Mouse (Mus musculus): Measurements from ENCODE around the gene Il12a. TPM values are rescaled to one million over a fixed set of nuclear protein-coding genes. Genes with fewer than 3 reads are reported as not detected.

Gene Il12a
- total and polyA plus RNA-seq, 2 experiments, result not detected

GRCm38 (mm10) chr3:68695321-68695720 is 4.9 kb downstream of the Il12a start:
- Histone ChIP-seq H3K79me2 (ENCODE audit: control insufficient read depth, insufficient read depth, low read length) (no peaks in the 10 kb centered on the region), H3K4me3 (ENCODE audit: insufficient read depth, low read depth, low read length) (no peak overlapping the region), H3K9ac (ENCODE audit: low read depth, low read length) (no peak overlapping the region), H3K27me3 (ENCODE audit: control insufficient read depth, insufficient read depth, low read length) (no peaks in the 10 kb centered on the region), H3K27ac (replicated peaks; ENCODE audit: insufficient read depth, low read depth, low read length) (no peak overlapping the region), H3K36me3 (ENCODE audit: control insufficient read depth, insufficient read depth, low read length) (no peaks in the 10 kb centered on the region), H3K4me1 (ENCODE audit: control insufficient read depth, insufficient read depth, low read length) (no peaks in the 10 kb centered on the region)
- TF ChIP-seq CTCF (IDR thresholded peaks at IDR 0.05; ENCODE audit: low read depth, low read length) (no peak), POLR2A (IDR thresholded peaks at IDR 0.05; ENCODE audit: extremely low read depth, insufficient read depth, low read length) (no peak)
- WGBS, result 97% methylated on average over 5 of the region's 5 CpGs
- DNase-seq (ENCODE audit: extremely low read depth, low read depth, low spot score), result no peak

DNA sequence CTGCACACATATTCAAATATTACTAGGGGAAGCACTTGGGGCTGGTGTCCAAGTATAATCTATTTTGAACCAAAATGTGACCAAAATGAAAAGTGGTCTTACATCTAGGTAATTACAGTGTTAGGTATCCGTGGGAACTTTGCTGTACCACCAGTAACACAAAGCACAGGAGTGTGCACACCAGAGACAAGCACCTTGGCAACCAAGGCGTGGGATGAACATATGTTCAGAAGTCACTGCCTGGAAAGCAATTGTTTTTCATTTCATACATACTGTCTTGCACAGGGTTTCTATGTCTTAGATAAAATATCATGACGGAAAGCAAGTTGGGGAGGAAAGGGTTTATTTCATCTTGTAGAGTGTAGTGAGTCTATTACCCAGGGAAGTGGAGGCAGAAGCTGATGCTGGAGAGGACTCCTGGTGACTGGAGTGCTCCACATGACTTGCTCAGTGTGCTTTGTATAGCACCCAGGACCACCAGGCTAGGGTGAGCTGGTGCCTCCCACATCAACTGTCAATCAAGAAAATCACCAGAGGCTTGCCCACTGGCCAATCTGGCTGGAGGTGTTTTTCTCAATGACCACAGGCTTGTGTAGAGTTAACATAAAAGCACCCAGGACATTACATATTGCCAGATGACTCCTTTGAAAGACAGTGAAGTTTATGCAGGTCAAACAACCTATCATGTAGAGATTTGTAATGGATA is 6.2 kb downstream of the Il12a start:
- no peaks in the 10 kb centered on the region for H3K4me1 ChIP-seq (ENCODE audit: control insufficient read depth, insufficient read depth, low read length)
- no peaks in the 10 kb centered on the region for H3K36me3 ChIP-seq (ENCODE audit: control insufficient read depth, insufficient read depth, low read length)
- TF ChIP-seq POLR2A (IDR thresholded peaks at IDR 0.05; ENCODE audit: extremely low read depth, insufficient read depth, low read length), result no peak
- TF ChIP-seq CTCF (IDR thresholded peaks at IDR 0.05; ENCODE audit: low read depth, low read length), result no peak
- WGBS, result 90% methylated on average over 3 of the region's 3 CpGs
- H3K27ac ChIP-seq (replicated peaks; ENCODE audit: insufficient read depth, low read depth, low read length), result no peak overlapping the region
- H3K27me3 ChIP-seq (ENCODE audit: control insufficient read depth, insufficient read depth, low read length), result no peaks in the 10 kb centered on the region
- no peaks in the 10 kb centered on the region for H3K79me2 ChIP-seq (ENCODE audit: control insufficient read depth, insufficient read depth, low read length)
- no peak overlapping the region for H3K4me3 ChIP-seq (ENCODE audit: insufficient read depth, low read depth, low read length)
- H3K9ac ChIP-seq (ENCODE audit: low read depth, low read length), result no peak overlapping the region
- no peak for DNase-seq (ENCODE audit: extremely low read depth, low read depth, low spot score)

DNA sequence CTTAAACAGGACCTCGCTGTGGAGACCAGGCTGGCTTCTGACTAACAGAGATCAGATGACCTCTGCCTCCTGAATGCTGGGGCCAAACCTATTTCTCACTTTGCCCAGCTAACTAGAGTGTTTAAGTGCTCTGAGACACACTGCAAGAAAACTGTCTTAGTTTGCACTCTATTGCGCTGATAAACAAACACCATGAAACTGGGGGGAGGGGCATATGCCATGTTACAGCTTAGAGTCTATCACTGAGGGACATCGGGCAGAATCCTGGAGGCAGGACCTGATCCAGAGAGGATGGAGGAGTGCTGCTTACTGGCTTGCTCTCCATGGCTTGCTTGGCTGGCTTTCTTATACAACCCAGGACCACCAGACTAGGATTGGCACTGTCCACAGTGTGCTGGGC is 8.2 kb downstream of the Il12a start:
- WGBS, result 88% methylated on average over 3 of the region's 3 CpGs
- H3K79me2 ChIP-seq (ENCODE audit: control insufficient read depth, insufficient read depth, low read length), result no peaks in the 10 kb centered on the region
- no peaks in the 10 kb centered on the region for H3K4me1 ChIP-seq (ENCODE audit: control insufficient read depth, insufficient read depth, low read length)
- no peak for DNase-seq (ENCODE audit: extremely low read depth, low read depth, low spot score)
- no peak overlapping the region for H3K27ac ChIP-seq (replicated peaks; ENCODE audit: insufficient read depth, low read depth, low read length)
- no peak overlapping the region for H3K9ac ChIP-seq (ENCODE audit: low read depth, low read length)
- no peak overlapping the region for H3K4me3 ChIP-seq (ENCODE audit: insufficient read depth, low read depth, low read length)
- TF ChIP-seq CTCF (IDR thresholded peaks at IDR 0.05; ENCODE audit: low read depth, low read length), result no peak
- no peak for TF ChIP-seq POLR2A (IDR thresholded peaks at IDR 0.05; ENCODE audit: extremely low read depth, insufficient read depth, low read length)
- no peaks in the 10 kb centered on the region for H3K36me3 ChIP-seq (ENCODE audit: control insufficient read depth, insufficient read depth, low read length)
- no peaks in the 10 kb centered on the region for H3K27me3 ChIP-seq (ENCODE audit: control insufficient read depth, insufficient read depth, low read length)

- Histone ChIP-seq H3K27me3 (ENCODE audit: control insufficient read depth, insufficient read depth, low read length) (no peaks in the 10 kb centered on the region), H3K4me1 (ENCODE audit: control insufficient read depth, insufficient read depth, low read length) (no peaks in the 10 kb centered on the region), H3K9ac (ENCODE audit: low read depth, low read length) (no peak overlapping the region), H3K79me2 (ENCODE audit: control insufficient read depth, insufficient read depth, low read length) (no peaks in the 10 kb centered on the region), H3K4me3 (ENCODE audit: insufficient read depth, low read depth, low read length) (no peak overlapping the region), H3K36me3 (ENCODE audit: control insufficient read depth, insufficient read depth, low read length) (no peaks in the 10 kb centered on the region), H3K27ac (replicated peaks; ENCODE audit: insufficient read depth, low read depth, low read length) (no peak overlapping the region)
- DNase-seq (ENCODE audit: extremely low read depth, low read depth, low spot score), result no peak
- no peak for TF ChIP-seq CTCF (IDR thresholded peaks at IDR 0.05; ENCODE audit: low read depth, low read length)
- no peak for TF ChIP-seq POLR2A (IDR thresholded peaks at IDR 0.05; ENCODE audit: extremely low read depth, insufficient read depth, low read length)
- 89% methylated on average over 4 of the region's 4 CpGs for WGBS
Observed at GRCm38 (mm10) chr3:68700091-68700490, 9.6 kb downstream of the Il12a start.

- H3K9ac ChIP-seq (ENCODE audit: low read depth, low read length), result no peak overlapping the region
Observed at GRCm38 (mm10) chr3:68706307-68706706, 15.9 kb downstream of the Il12a start.

GRCm38 (mm10) chr3:68708230-68708629 is 17.8 kb downstream of the Il12a start:
- no peaks in the 10 kb centered on the region for H3K27me3 ChIP-seq (ENCODE audit: control insufficient read depth, insufficient read depth, low read length)
- H3K27ac ChIP-seq (replicated peaks; ENCODE audit: insufficient read depth, low read depth, low read length), result no peak overlapping the region
- TF ChIP-seq POLR2A (IDR thresholded peaks at IDR 0.05; ENCODE audit: extremely low read depth, insufficient read depth, low read length) (no peak), CTCF (IDR thresholded peaks at IDR 0.05; ENCODE audit: low read depth, low read length) (peak; percentile 48; the same call in 1 of the 2 replicates)
- 46% methylated on average over 8 of the region's 8 CpGs for WGBS
- H3K4me3 ChIP-seq (ENCODE audit: insufficient read depth, low read depth, low read length), result no peak overlapping the region
- no peaks in the 10 kb centered on the region for H3K36me3 ChIP-seq (ENCODE audit: control insufficient read depth, insufficient read depth, low read length)
- DNase-seq (ENCODE audit: extremely low read depth, low read depth, low spot score), result peak; percentile 44
- H3K79me2 ChIP-seq (ENCODE audit: control insufficient read depth, insufficient read depth, low read length), result no peaks in the 10 kb centered on the region
- no peak overlapping the region for H3K9ac ChIP-seq (ENCODE audit: low read depth, low read length)
- H3K4me1 ChIP-seq (ENCODE audit: control insufficient read depth, insufficient read depth, low read length), result no peaks in the 10 kb centered on the region

More at GRCm38 (mm10) chr3:68706307-68706706, 15.9 kb downstream of the Il12a start:
- H3K27ac ChIP-seq (replicated peaks; ENCODE audit: insufficient read depth, low read depth, low read length), result no peak overlapping the region
- H3K4me3 ChIP-seq (ENCODE audit: insufficient read depth, low read depth, low read length), result no peak overlapping the region
- H3K4me1 ChIP-seq (ENCODE audit: control insufficient read depth, insufficient read depth, low read length), result no peaks in the 10 kb centered on the region
- no peaks in the 10 kb centered on the region for H3K79me2 ChIP-seq (ENCODE audit: control insufficient read depth, insufficient read depth, low read length)
- H3K36me3 ChIP-seq (ENCODE audit: control insufficient read depth, insufficient read depth, low read length), result no peaks in the 10 kb centered on the region
- TF ChIP-seq CTCF (IDR thresholded peaks at IDR 0.05; ENCODE audit: low read depth, low read length) (no peak), POLR2A (IDR thresholded peaks at IDR 0.05; ENCODE audit: extremely low read depth, insufficient read depth, low read length) (no peak)
- 85% methylated on average over 10 of the region's 10 CpGs for WGBS
- H3K27me3 ChIP-seq (ENCODE audit: control insufficient read depth, insufficient read depth, low read length), result no peaks in the 10 kb centered on the region
- no peak for DNase-seq (ENCODE audit: extremely low read depth, low read depth, low spot score)

Data from liver, adult 2 months (tissue).